Mouse (Mus musculus) hindbrain, embryonic 16.5 days (tissue): Measurements from ENCODE around the gene Hist1h1d. TPM values are rescaled to one million over a fixed set of nuclear protein-coding genes. Genes with fewer than 3 reads are reported as not detected.
"Not testable (repeated sequence)": the region's sequence is repeated elsewhere in the genome, so short reads cannot be mapped to it uniquely, and the experiment has no call there.

Source experiments
- ATAC-seq: fragments of 200-750 bp; cut with Nextera tagmentation; 2 replicates; pipeline ENCODE4 v1.8.0; 2017; ENCODE audit warnings: moderate TSS enrichment, moderate library complexity
- H3K27ac ChIP-seq: fragments of 300-500 bp; sonication (generic); 2 replicates; pipeline ENCODE4 v1.5.1; 2014; ENCODE audit warnings: low read depth, mild to moderate bottlenecking, control low read depth, low read length, moderate library complexity
- H3K27me3 ChIP-seq: fragments of 300-500 bp; sonication (generic); replicated peaks from 2 replicates; pipeline ENCODE4 v1.6.1; 2014; ENCODE audit warnings: low read length; ENCODE audit not compliant: control insufficient read depth, insufficient read depth
- H3K36me3 ChIP-seq: fragments of 300-500 bp; sonication (generic); 2 replicates; pipeline ENCODE4 v1.6.1; 2014; ENCODE audit warnings: mild to moderate bottlenecking, low read length, moderate library complexity, mixed read lengths; ENCODE audit not compliant: control insufficient read depth, insufficient read depth
- H3K4me1 ChIP-seq: fragments of 300-500 bp; sonication (generic); 2 replicates; pipeline ENCODE4 v1.6.1; 2014; ENCODE audit warnings: low read depth, low read length; ENCODE audit not compliant: control insufficient read depth, insufficient read depth
- H3K4me2 ChIP-seq: fragments of 300-500 bp; sonication (generic); 2 replicates; pipeline ENCODE4 v1.6.1; 2014; ENCODE audit warnings: mild to moderate bottlenecking, low read length, control low read depth, moderate library complexity
- H3K4me3 ChIP-seq: fragments of 300-500 bp; sonication (generic); 2 replicates; pipeline ENCODE4 v1.5.1; 2014; ENCODE audit warnings: mild to moderate bottlenecking, low read length, control low read depth, moderate library complexity
- H3K9ac ChIP-seq: fragments of 300-500 bp; sonication (generic); 2 replicates; pipeline ENCODE4 v1.6.1; 2014; ENCODE audit warnings: low read depth, mild to moderate bottlenecking, control low read depth, low read length, moderate library complexity
- H3K9me3 ChIP-seq: fragments of 300-500 bp; sonication (generic); 2 replicates; pipeline ENCODE4 v1.6.1; 2014; ENCODE audit warnings: mild to moderate bottlenecking, low read length, moderate library complexity; ENCODE audit not compliant: control insufficient read depth
- WGBS: fragments of 180-500 bp; shearing (Covaris S2); extraction: QIAGEN DNeasy Blood & Tissue Kit; methylation state at CpG from one replicate; pipeline ENCODE4 v1.1.7; 2014; 5-methylcytosine and 5-hydroxymethylcytosine counted together
- polyA plus RNA-seq: library from polyadenylated mRNA; unstranded; fragments of >200 nt; fragmentation: Nextera tagmentation; extraction: Ambion mirVana; gene quantifications from 2 replicates; pipeline ENCODE4 v1.2.1, GENCODE M21; 2015

The Hist1h1d gene
- polyA plus RNA-seq, 1 experiment from 2014 or later, result 0.10 TPM

GRCm38 (mm10) chr13:23542999-23543607 lies 10.0 kb upstream of the Hist1h1d start, which contains the start of gene Hist1h2bh:
Hist1h2bh (minus strand) TSS chr13:23543392.
- under 1% methylated on average over 25 of the region's 42 CpGs for WGBS
- H3K27me3 ChIP-seq, H3K36me3 ChIP-seq, H3K4me1 ChIP-seq, H3K9me3 ChIP-seq: not testable (repeated sequence)
- Histone ChIP-seq H3K27ac (peak within 1 kb of the TSS; percentile 68), H3K9ac (peak within 1 kb of the TSS; percentile 56), H3K4me2 (peak within 1 kb of the TSS; percentile 83), H3K4me3 (peak within 1 kb of the TSS; percentile 47)
- peak; percentile 93 for ATAC-seq

GRCm38 (mm10) chr13:23543965-23544786 lies 8.9 kb upstream of the Hist1h1d start, which contains the start of gene Hist1h3f:
Hist1h3f (plus strand) TSS chr13:23544052.
- Histone ChIP-seq H3K9me3 (no peaks in the 10 kb centered on the region), H3K4me2 (peak within 1 kb of the TSS; percentile 83), H3K36me3 (no peaks in the 10 kb centered on the region), H3K27me3 (no peaks in the 10 kb centered on the region), H3K9ac (peak within 1 kb of the TSS; percentile 64), H3K4me1 (peaks cover 4% of the 10 kb centered on the region), H3K4me3 (peak within 1 kb of the TSS; percentile 47), H3K27ac (peak within 1 kb of the TSS; percentile 81)
- peak; percentile 97 for ATAC-seq
- under 1% methylated on average over 21 of the region's 45 CpGs for WGBS

GRCm38 (mm10) chr13:23544787-23545120 lies 8.3 kb upstream of the Hist1h1d start:
- Histone ChIP-seq H3K27ac (peak overlapping the region; percentile 81), H3K4me2 (peak overlapping the region; percentile 45), H3K4me3 (peak overlapping the region; percentile 43)
- 0% methylated on average over 10 of the region's 14 CpGs for WGBS
- not testable (repeated sequence) for H3K9me3 ChIP-seq, H3K27me3 ChIP-seq, H3K9ac ChIP-seq, H3K4me1 ChIP-seq, H3K36me3 ChIP-seq
- peak; percentile 5; the same call in 1 of the 2 replicates for ATAC-seq

- Histone ChIP-seq H3K36me3 (no peaks in the 10 kb centered on the region), H3K27ac (no peak overlapping the region), H3K4me2 (no peak overlapping the region), H3K9ac (no peak overlapping the region), H3K9me3 (no peaks in the 10 kb centered on the region), H3K4me1 (peaks cover 9% of the 10 kb centered on the region), H3K4me3 (no peak overlapping the region), H3K27me3 (no peaks in the 10 kb centered on the region)
- 85% methylated on average over 5 of the region's 5 CpGs for WGBS
- ATAC-seq, result no peak
These were observed 6.4 kb upstream of the Hist1h1d start for GRCm38 (mm10) chr13:23546694-23547093.

- H3K27me3 ChIP-seq, result no peaks in the 10 kb centered on the region
- no peak for ATAC-seq
- H3K36me3 ChIP-seq, result no peaks in the 10 kb centered on the region
- peaks cover 10% of the 10 kb centered on the region for H3K4me1 ChIP-seq
- H3K9me3 ChIP-seq, result no peaks in the 10 kb centered on the region
- peak overlapping the region; percentile 76 for H3K27ac ChIP-seq
- H3K9ac ChIP-seq, result peak overlapping the region; percentile 17; the same call in 1 of the 2 replicates
- peak overlapping the region; percentile 46 for H3K4me3 ChIP-seq
- H3K4me2 ChIP-seq, result peak overlapping the region; percentile 66
- WGBS, result 6% methylated on average over 3 of the region's 3 CpGs
These were observed 2.3 kb upstream of the Hist1h1d start for GRCm38 (mm10) chr13:23550761-23551145.

- H3K36me3 ChIP-seq, H3K9me3 ChIP-seq, H3K27me3 ChIP-seq: not testable (repeated sequence)
- ATAC-seq, result peak; percentile 95
- Histone ChIP-seq H3K27ac (peak within 1 kb of the TSS; percentile 76), H3K9ac (peak within 1 kb of the TSS; percentile 63), H3K4me3 (peak within 1 kb of the TSS; percentile 46), H3K4me1 (peaks cover 11% of the 10 kb centered on the region), H3K4me2 (peak within 1 kb of the TSS; percentile 66)
- WGBS, result under 1% methylated on average over 47 of the region's 47 CpGs
These were observed 1.8 kb upstream of the Hist1h1d start, which contains the start of gene Hist1h4f for GRCm38 (mm10) chr13:23551146-23551834. Hist1h4f (minus strand) TSS chr13:23551648.

GRCm38 (mm10) chr13:23551931-23552914 lies 839 bp upstream of the Hist1h1d start:
- Histone ChIP-seq H3K4me2 (peak overlapping the region; percentile 66), H3K4me1 (peaks cover 13% of the 10 kb centered on the region), H3K27ac (peak overlapping the region; percentile 76), H3K9ac (no peak overlapping the region), H3K9me3 (no peaks in the 10 kb centered on the region), H3K27me3 (no peaks in the 10 kb centered on the region), H3K4me3 (peak overlapping the region; percentile 46), H3K36me3 (no peaks in the 10 kb centered on the region)
- no peak for ATAC-seq
- 51% methylated on average over 8 of the region's 8 CpGs for WGBS

- Histone ChIP-seq H3K4me3 (peak overlapping the region; percentile 54), H3K4me1 (peaks cover 13% of the 10 kb centered on the region), H3K9ac (peak overlapping the region; percentile 70), H3K9me3 (no peaks in the 10 kb centered on the region), H3K27ac (peak overlapping the region; percentile 82; the same call in 1 of the 2 replicates), H3K4me2 (peak overlapping the region; percentile 100), H3K27me3 (no peaks in the 10 kb centered on the region), H3K36me3 (no peaks in the 10 kb centered on the region)
- no peak for ATAC-seq
- 21% methylated on average over 9 of the region's 9 CpGs for WGBS
These were observed 1.3 kb downstream of the Hist1h1d start for GRCm38 (mm10) chr13:23554393-23554792.
